Mouse (Mus musculus) forebrain, embryonic 12.5 days (tissue): Measurements from ENCODE around the gene Ptcd1. TPM values are rescaled to one million over a fixed set of nuclear protein-coding genes. Genes with fewer than 3 reads are reported as not detected.
A peak's percentile ranks its signal among the peaks of the same experiment; 100 is the strongest.

Source experiments
- ATAC-seq: fragments of 200-750 bp; cut with Nextera tagmentation; 2 replicates; pipeline ENCODE4 v1.8.0; 2017; ENCODE audit warnings: moderate TSS enrichment; ENCODE audit not compliant: low FRiP score
- H3K27ac ChIP-seq: fragments of 300-500 bp; sonication (generic); 2 replicates; pipeline ENCODE4 v1.5.1; 2016; ENCODE audit warnings: mild to moderate bottlenecking
- H3K27me3 ChIP-seq: fragments of 300-500 bp; sonication (generic); 2 replicates; pipeline ENCODE4 v1.6.1; 2016; ENCODE audit warnings: mild to moderate bottlenecking
- H3K36me3 ChIP-seq: fragments of 300-500 bp; sonication (generic); replicated peaks from 2 replicates; pipeline ENCODE4 v1.6.1; 2016; ENCODE audit warnings: mild to moderate bottlenecking
- H3K4me1 ChIP-seq: fragments of 300-500 bp; sonication (generic); 2 replicates; pipeline ENCODE4 v1.6.1; 2016
- H3K4me2 ChIP-seq: fragments of 300-500 bp; sonication (generic); 2 replicates; pipeline ENCODE4 v1.6.1; 2016; ENCODE audit warnings: mild to moderate bottlenecking, moderate library complexity
- H3K4me3 ChIP-seq: fragments of 300-500 bp; sonication (generic); replicated peaks from 2 replicates; pipeline ENCODE4 v1.5.1; 2016; ENCODE audit warnings: mild to moderate bottlenecking
- H3K9ac ChIP-seq: fragments of 300-500 bp; sonication (generic); 2 replicates; pipeline ENCODE4 v1.6.1; 2016; ENCODE audit warnings: mild to moderate bottlenecking
- H3K9me3 ChIP-seq: fragments of 300-500 bp; sonication (generic); 2 replicates; pipeline ENCODE4 v1.6.1; 2016
- WGBS: fragments of 180-500 bp; shearing (Covaris S2); methylation state at CpG from one replicate; pipeline ENCODE4 v1.1.7; 2016; 5-methylcytosine and 5-hydroxymethylcytosine counted together
- polyA plus RNA-seq: library from polyadenylated mRNA; unstranded; fragments of >200 nt; fragmentation: Nextera tagmentation; extraction: Ambion mirVana; gene quantifications from 2 replicates; pipeline ENCODE4 v1.2.1, GENCODE M21; 2016

Gene Ptcd1
- polyA plus RNA-seq, 1 experiment from 2014 or later, result 19.5 TPM

DNA sequence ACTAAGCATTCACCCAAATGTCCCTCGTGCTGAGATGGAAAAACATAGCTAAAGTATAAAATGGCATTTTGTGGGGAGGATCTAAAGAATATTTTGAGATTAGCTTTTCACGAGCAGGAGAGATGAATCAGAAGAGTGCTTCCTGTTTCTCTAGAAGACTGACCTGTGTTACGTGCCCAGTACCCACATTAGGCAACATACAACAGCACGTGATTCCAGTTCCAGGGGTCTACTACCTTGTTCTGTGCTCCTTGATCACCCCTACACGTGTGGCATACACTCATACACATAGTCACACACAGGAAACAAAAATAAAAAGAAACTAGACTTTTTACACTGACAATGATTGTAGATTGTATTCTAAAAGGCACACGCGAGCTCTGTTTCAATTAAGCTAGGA, 33.5 kb upstream of the Ptcd1 start:
- no peak for ATAC-seq
- H3K4me3 ChIP-seq, result no peak overlapping the region
- WGBS, result 78% methylated on average over 7 of the region's 7 CpGs

GRCm38 (mm10) chr5:145191962-145192361, 25.1 kb upstream of the Ptcd1 start, which contains the start of gene Atp5j2:
TSS of gene Atp5j2 (minus strand) at chr5:145192062.
- ATAC-seq, result no peak
- H3K27ac ChIP-seq, result peak within 1 kb of the TSS; percentile 82

More for the DNA sequence above, 33.5 kb upstream of the Ptcd1 start:
- Histone ChIP-seq H3K4me2 (0 out of 2 replicates have a peak overlapping the region, but pooled peaks have one; percentile 9), H3K27ac (no peak overlapping the region), H3K36me3 (peaks cover 7% of the 10 kb centered on the region), H3K9ac (0 out of 2 replicates have a peak overlapping the region, but pooled peaks have one; percentile 70), H3K27me3 (no peaks in the 10 kb centered on the region), H3K4me1 (peaks cover 26% of the 10 kb centered on the region), H3K9me3 (no peaks in the 10 kb centered on the region)

GRCm38 (mm10) chr5:145190875-145191798, 24.2 kb upstream of the Ptcd1 start:
- 1% methylated on average over 41 of the region's 41 CpGs for WGBS
- H3K36me3 ChIP-seq, result peaks cover 39% of the 10 kb centered on the region

More at GRCm38 (mm10) chr5:145191962-145192361, 25.1 kb upstream of the Ptcd1 start, which contains the start of gene Atp5j2:
- Histone ChIP-seq H3K9me3 (no peaks in the 10 kb centered on the region), H3K36me3 (peaks cover 31% of the 10 kb centered on the region), H3K27me3 (no peaks in the 10 kb centered on the region), H3K4me3 (peak within 1 kb of the TSS; percentile 88), H3K4me2 (peak within 1 kb of the TSS; percentile 73), H3K9ac (peak within 1 kb of the TSS; percentile 96), H3K4me1 (peaks cover 12% of the 10 kb centered on the region)
- 85% methylated on average over 2 of the region's 2 CpGs for WGBS

GRCm38 (mm10) chr5:145190373-145190772, 23.5 kb upstream of the Ptcd1 start:
- Histone ChIP-seq H3K9ac (peak overlapping the region; percentile 96), H3K27me3 (no peaks in the 10 kb centered on the region), H3K4me3 (peak overlapping the region; percentile 88), H3K4me2 (peak overlapping the region; percentile 73), H3K4me1 (peaks cover 12% of the 10 kb centered on the region), H3K36me3 (peaks cover 40% of the 10 kb centered on the region), H3K27ac (no peak overlapping the region), H3K9me3 (no peaks in the 10 kb centered on the region)
- 59% methylated on average over 5 of the region's 5 CpGs for WGBS
- no peak for ATAC-seq

More at GRCm38 (mm10) chr5:145190875-145191798, 24.2 kb upstream of the Ptcd1 start:
- peak overlapping the region; percentile 88 for H3K4me3 ChIP-seq
- ATAC-seq, result peak; percentile 92
- peak overlapping the region; percentile 82 for H3K27ac ChIP-seq
- H3K4me1 ChIP-seq, result peaks cover 12% of the 10 kb centered on the region
- peak overlapping the region; percentile 73 for H3K4me2 ChIP-seq
- H3K27me3 ChIP-seq, result no peaks in the 10 kb centered on the region
- peak overlapping the region; percentile 96 for H3K9ac ChIP-seq
- H3K9me3 ChIP-seq, result no peaks in the 10 kb centered on the region

DNA sequence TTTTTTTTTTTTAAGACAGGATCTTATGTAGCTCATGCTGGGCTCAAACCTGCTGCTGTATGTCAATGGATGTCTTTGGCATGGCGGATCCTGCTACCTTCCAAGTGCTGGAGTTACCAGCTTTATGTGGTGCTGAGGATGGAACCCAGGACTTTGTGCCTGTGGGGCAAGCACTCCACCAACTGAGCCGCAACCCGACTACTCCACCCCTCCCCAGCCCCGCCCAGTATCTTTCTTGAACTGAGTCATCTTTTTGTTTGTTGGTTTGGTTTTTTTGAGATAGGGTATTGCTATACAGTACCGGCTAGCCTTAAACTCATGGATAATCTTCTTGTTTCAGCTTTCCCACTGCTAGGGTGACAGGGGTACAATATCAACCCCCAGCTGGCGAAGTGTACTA, 22.5 kb upstream of the Ptcd1 start:
- H3K27ac ChIP-seq, result no peak overlapping the region
- 95% methylated on average over 6 of the region's 6 CpGs for WGBS
- H3K4me1 ChIP-seq, result peaks cover 12% of the 10 kb centered on the region
- H3K4me2 ChIP-seq, result no peak overlapping the region
- peaks cover 39% of the 10 kb centered on the region for H3K36me3 ChIP-seq
- no peak for ATAC-seq
- H3K9me3 ChIP-seq, result no peaks in the 10 kb centered on the region
- no peak overlapping the region for H3K9ac ChIP-seq
- no peak overlapping the region for H3K4me3 ChIP-seq
- no peaks in the 10 kb centered on the region for H3K27me3 ChIP-seq

GRCm38 (mm10) chr5:145185244-145185643, 18.3 kb upstream of the Ptcd1 start:
- WGBS, result 93% methylated on average over 2 of the region's 2 CpGs
- H3K27me3 ChIP-seq, result no peaks in the 10 kb centered on the region

GRCm38 (mm10) chr5:145178461-145178980, 11.6 kb upstream of the Ptcd1 start:
- no peaks in the 10 kb centered on the region for H3K4me1 ChIP-seq
- H3K4me2 ChIP-seq, result no peak overlapping the region
- H3K4me3 ChIP-seq, result no peak overlapping the region
- no peak overlapping the region for H3K27ac ChIP-seq
- ATAC-seq, result no peak
- peaks cover 98% of the 10 kb centered on the region for H3K36me3 ChIP-seq
- no peak overlapping the region for H3K9ac ChIP-seq
- H3K27me3 ChIP-seq, result no peaks in the 10 kb centered on the region
- no peaks in the 10 kb centered on the region for H3K9me3 ChIP-seq
- 90% methylated on average over 18 of the region's 18 CpGs for WGBS

More at GRCm38 (mm10) chr5:145185244-145185643, 18.3 kb upstream of the Ptcd1 start:
- ATAC-seq, result no peak
- no peak overlapping the region for H3K9ac ChIP-seq
- no peak overlapping the region for H3K4me2 ChIP-seq
- peaks cover 8% of the 10 kb centered on the region for H3K4me1 ChIP-seq
- H3K9me3 ChIP-seq, result no peaks in the 10 kb centered on the region
- no peak overlapping the region for H3K27ac ChIP-seq
- H3K4me3 ChIP-seq, result no peak overlapping the region
- peaks cover 73% of the 10 kb centered on the region for H3K36me3 ChIP-seq

DNA sequence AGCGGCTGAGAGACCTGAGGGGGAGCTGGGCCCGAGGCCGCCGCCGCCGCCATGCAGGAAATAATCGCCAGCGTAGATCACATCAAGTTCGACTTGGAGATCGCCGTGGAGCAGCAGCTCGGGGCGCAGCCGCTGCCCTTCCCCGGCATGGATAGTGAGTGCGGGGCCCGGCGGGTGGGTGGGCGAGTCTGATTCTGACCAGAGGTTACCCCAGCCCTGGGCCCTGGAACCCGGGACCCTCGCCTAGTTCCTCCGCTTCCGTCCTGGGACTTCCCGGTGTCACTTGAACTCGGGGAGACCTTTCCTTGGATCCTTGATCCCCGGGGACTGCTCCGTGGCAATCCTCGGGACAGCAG, 376 bp upstream of the Ptcd1 start:
- H3K9me3 ChIP-seq, result no peaks in the 10 kb centered on the region
- peak; percentile 71 for ATAC-seq
- peaks cover 28% of the 10 kb centered on the region for H3K4me1 ChIP-seq
- peak overlapping the region; percentile 79 for H3K27ac ChIP-seq
- peaks cover 33% of the 10 kb centered on the region for H3K36me3 ChIP-seq
- H3K9ac ChIP-seq, result peak overlapping the region; percentile 93
- H3K4me3 ChIP-seq, result peak overlapping the region; percentile 76
- WGBS, result 0% methylated on average over 28 of the region's 28 CpGs
- H3K4me2 ChIP-seq, result peak overlapping the region; percentile 92
- H3K27me3 ChIP-seq, result no peaks in the 10 kb centered on the region

DNA sequence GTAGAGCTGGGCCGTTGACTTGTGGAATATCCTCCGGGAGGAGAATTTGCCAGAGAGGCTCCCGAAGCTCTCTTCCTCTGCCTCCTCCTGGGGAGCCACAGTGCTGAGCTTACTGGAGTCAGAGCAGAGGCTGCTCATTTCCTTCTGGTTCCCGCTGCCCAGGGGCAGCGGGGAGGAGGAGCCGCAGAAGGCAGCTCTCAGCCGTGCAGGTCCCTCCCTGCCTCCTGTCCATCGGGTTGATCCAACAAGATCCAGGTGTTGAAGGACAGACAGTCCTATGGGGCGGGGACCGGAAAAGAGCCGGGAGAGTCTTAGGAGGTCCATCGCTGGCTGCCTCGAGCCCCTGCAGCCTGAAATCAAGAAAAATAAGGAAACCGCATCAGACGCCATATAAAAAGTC, 1.7 kb downstream of the Ptcd1 start:
- Histone ChIP-seq H3K9me3 (no peaks in the 10 kb centered on the region), H3K27me3 (no peaks in the 10 kb centered on the region), H3K27ac (no peak overlapping the region), H3K36me3 (peaks cover 37% of the 10 kb centered on the region), H3K4me3 (no peak overlapping the region), H3K9ac (no peak overlapping the region), H3K4me2 (no peak overlapping the region), H3K4me1 (peaks cover 28% of the 10 kb centered on the region)
- ATAC-seq, result no peak
- 89% methylated on average over 15 of the region's 15 CpGs for WGBS

- Histone ChIP-seq H3K4me2 (no peak overlapping the region), H3K27ac (no peak overlapping the region), H3K9ac (no peak overlapping the region), H3K9me3 (no peaks in the 10 kb centered on the region), H3K4me1 (peaks cover 28% of the 10 kb centered on the region), H3K36me3 (peaks cover 41% of the 10 kb centered on the region), H3K27me3 (no peaks in the 10 kb centered on the region), H3K4me3 (no peak overlapping the region)
- ATAC-seq, result no peak
- WGBS, result 82% methylated on average over 3 of the region's 3 CpGs
Observed at GRCm38 (mm10) chr5:145164710-145165109, 2.2 kb downstream of the Ptcd1 start.

GRCm38 (mm10) chr5:145161361-145161760, 5.5 kb downstream of the Ptcd1 start:
- H3K27ac ChIP-seq, result no peak overlapping the region
- H3K9me3 ChIP-seq, result no peaks in the 10 kb centered on the region
- no peak overlapping the region for H3K4me3 ChIP-seq
- no peaks in the 10 kb centered on the region for H3K27me3 ChIP-seq
- no peak for ATAC-seq
- WGBS, result 93% methylated on average over 14 of the region's 14 CpGs
- H3K9ac ChIP-seq, result no peak overlapping the region
- peaks cover 68% of the 10 kb centered on the region for H3K36me3 ChIP-seq
- H3K4me2 ChIP-seq, result no peak overlapping the region
- H3K4me1 ChIP-seq, result peaks cover 10% of the 10 kb centered on the region

DNA sequence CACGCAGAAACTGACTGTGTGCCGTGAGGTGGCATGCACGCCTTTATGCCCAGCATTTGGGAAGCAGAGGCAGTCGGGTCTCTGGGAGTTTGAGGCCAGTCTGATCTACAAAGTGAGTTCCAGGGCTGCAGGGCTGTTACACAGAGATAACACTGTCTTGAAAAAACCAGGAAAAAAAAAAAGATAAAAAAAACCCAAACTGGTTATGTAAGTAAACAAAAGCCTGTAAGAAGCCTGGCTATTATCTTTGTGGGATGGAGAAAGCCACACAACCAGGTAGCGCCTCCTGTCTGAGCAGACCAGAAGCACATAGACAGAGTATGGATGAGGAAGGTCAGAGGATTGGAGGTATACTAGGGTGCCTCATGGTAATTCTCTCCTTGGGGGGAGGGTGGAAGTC, 14.2 kb downstream of the Ptcd1 start:
- Histone ChIP-seq H3K9me3 (no peaks in the 10 kb centered on the region), H3K4me1 (no peaks in the 10 kb centered on the region), H3K36me3 (peaks cover 88% of the 10 kb centered on the region), H3K4me2 (no peak overlapping the region), H3K27me3 (no peaks in the 10 kb centered on the region), H3K9ac (no peak overlapping the region), H3K27ac (no peak overlapping the region), H3K4me3 (no peak overlapping the region)
- no peak for ATAC-seq
- 93% methylated on average over 5 of the region's 5 CpGs for WGBS
